Mouse (Mus musculus) urinary bladder, adult 2 months (tissue): Measurements from ENCODE around the gene Nek5. TPM values are rescaled to one million over a fixed set of nuclear protein-coding genes. Genes with fewer than 3 reads are reported as not detected.

Experiments used
- polyA plus RNA-seq: library from polyadenylated mRNA; depleted of rRNA; stranded (reverse); fragments of >200 nt; gene quantifications from 2 replicates; pipeline ENCODE4 v1.2.3, GENCODE M21; 2012; rRNA removed

Gene Nek5
- polyA plus RNA-seq, 1 experiment = 4.7 TPM

Other genes starting within 250 kb of the Nek5 start
- gene Defb9, start 239.6 kb downstream of the Nek5 start, polyA plus RNA-seq = not detected in 2 replicates
- not detected in 2 replicates for gene Defb11, start 218.6 kb downstream of the Nek5 start, polyA plus RNA-seq
- gene Defb15, start 192.3 kb downstream of the Nek5 start, polyA plus RNA-seq = not detected in 2 replicates
- not detected in 2 replicates for gene Defb35, start 186.7 kb downstream of the Nek5 start, polyA plus RNA-seq
- gene Defb13, start 178.3 kb downstream of the Nek5 start, polyA plus RNA-seq = not detected in 2 replicates
- not detected in 2 replicates for gene Fam90a1a, start 166.3 kb downstream of the Nek5 start, polyA plus RNA-seq
- not detected in 2 replicates for gene Ccdc70, start 155.3 kb downstream of the Nek5 start, polyA plus RNA-seq
- gene Atp7b, start 64.7 kb downstream of the Nek5 start, polyA plus RNA-seq = 0.88 and 0.93 TPM in 2 replicates
- 10.6 and 11.6 TPM in 2 replicates for gene Alg11, start 64.3 kb downstream of the Nek5 start, polyA plus RNA-seq
- gene Nek3, start 41.4 kb upstream of the Nek5 start, polyA plus RNA-seq = 10.1 and 10.2 TPM in 2 replicates
- 4.7 and 5.1 TPM in 2 replicates for gene Ckap2, start 60.8 kb upstream of the Nek5 start, polyA plus RNA-seq
- 29.0 and 30.2 TPM in 2 replicates for gene Vps36, start 67.8 kb upstream of the Nek5 start, polyA plus RNA-seq
- gene Thsd1, start 102.3 kb upstream of the Nek5 start, polyA plus RNA-seq = 12.1 and 12.3 TPM in 2 replicates
- gene Tpte, start 158.4 kb upstream of the Nek5 start, polyA plus RNA-seq = not detected in 2 replicates